Mouse (Mus musculus) lung, adult 18-20 months (tissue): ENCODE measurements around the gene Pdk2.

Source experiments
- DNase-seq, 2 experiments: peaks; one replicate each; pipeline ENCODE4 v3.0.0; 2022; ENCODE audit warnings: mixed read lengths in 2 of 2

The Pdk2 gene

GRCm38 (mm10) chr11:95070140-95071107 lies 29.3 kb upstream of the Pdk2 start:
- no peak for DNase-seq

GRCm38 (mm10) chr11:95069226-95069957 lies 28.2 kb upstream of the Pdk2 start:
- no peak for DNase-seq

- no peak for DNase-seq
Observed at GRCm38 (mm10) chr11:95056768-95057501, 15.8 kb upstream of the Pdk2 start.

- DNase-seq = no peak
Observed at GRCm38 (mm10) chr11:95053062-95053461, 11.9 kb upstream of the Pdk2 start.

GRCm38 (mm10) chr11:95046980-95047680 lies 6.0 kb upstream of the Pdk2 start:
- peak; percentile 47 to 65 for DNase-seq

- no peak for DNase-seq
Observed at GRCm38 (mm10) chr11:95044185-95044870, 3.2 kb upstream of the Pdk2 start.

GRCm38 (mm10) chr11:95043608-95044007 lies 2.5 kb upstream of the Pdk2 start:
- no peak for DNase-seq

GRCm38 (mm10) chr11:95043060-95043459 lies 1.9 kb upstream of the Pdk2 start:
- DNase-seq = no peak

- DNase-seq = peak; percentile 85 to 89
Observed at GRCm38 (mm10) chr11:95042096-95042495, 942 bp upstream of the Pdk2 start.

- DNase-seq = peak; percentile 82 to 90
Observed at GRCm38 (mm10) chr11:95040491-95041138, 539 bp downstream of the Pdk2 start.

- DNase-seq = no peak
Observed at GRCm38 (mm10) chr11:95039766-95040165, 1.4 kb downstream of the Pdk2 start.

- DNase-seq = no peak
Observed at GRCm38 (mm10) chr11:95038818-95039655, 2.1 kb downstream of the Pdk2 start.

GRCm38 (mm10) chr11:95038156-95038817 lies 2.9 kb downstream of the Pdk2 start:
- no peak for DNase-seq

- DNase-seq = no peak
Observed at GRCm38 (mm10) chr11:95037306-95037705, 3.8 kb downstream of the Pdk2 start.

GRCm38 (mm10) chr11:95036521-95036920 lies 4.6 kb downstream of the Pdk2 start:
- no peak for DNase-seq

- no peak for DNase-seq
Observed at GRCm38 (mm10) chr11:95034902-95035301, 6.3 kb downstream of the Pdk2 start.

GRCm38 (mm10) chr11:95033617-95034016 lies 7.5 kb downstream of the Pdk2 start:
- DNase-seq = no peak

GRCm38 (mm10) chr11:95032945-95033344 lies 8.2 kb downstream of the Pdk2 start:
- no peak for DNase-seq

- DNase-seq = no peak
Observed at GRCm38 (mm10) chr11:95027850-95028470, 13.2 kb downstream of the Pdk2 start.
